Mouse (Mus musculus) liver, embryonic 16.5 days (tissue): ENCODE measurements around the gene Mill2. TPM values are rescaled to one million over a fixed set of nuclear protein-coding genes. Genes with fewer than 3 reads are reported as not detected.

Experiments
- ATAC-seq: fragments of 200-750 bp; cut with Nextera tagmentation; 2 replicates; pipeline ENCODE4 v1.8.0; 2017; ENCODE audit warnings: low read depth, mild to moderate bottlenecking, moderate number of reproducible peaks, moderate library complexity
- H3K27ac ChIP-seq: fragments of 300-500 bp; sonication (generic); 2 replicates; pipeline ENCODE4 v1.5.1; 2014; ENCODE audit warnings: mild to moderate bottlenecking, low read length
- H3K27me3 ChIP-seq: fragments of 300-500 bp; sonication (generic); 2 replicates; pipeline ENCODE4 v1.6.1; 2014; ENCODE audit warnings: low read depth, low read length, mixed read lengths; ENCODE audit not compliant: control insufficient read depth, insufficient read depth
- H3K36me3 ChIP-seq: fragments of 300-500 bp; sonication (generic); 2 replicates; pipeline ENCODE4 v1.6.1; 2014; ENCODE audit warnings: mild to moderate bottlenecking; ENCODE audit not compliant: control insufficient read depth, insufficient read depth
- H3K4me1 ChIP-seq: fragments of 300-500 bp; sonication (generic); 2 replicates; pipeline ENCODE4 v1.6.1; 2014; ENCODE audit warnings: low read depth, low read length, mixed read lengths; ENCODE audit not compliant: control insufficient read depth
- H3K4me2 ChIP-seq: fragments of 300-500 bp; sonication (generic); 2 replicates; pipeline ENCODE4 v1.6.1; 2014; ENCODE audit warnings: low read depth, low read length, mixed read lengths
- H3K4me3 ChIP-seq: fragments of 300-500 bp; sonication (generic); 2 replicates; pipeline ENCODE4 v1.5.1; 2014; ENCODE audit warnings: low read depth, mild to moderate bottlenecking, low read length
- H3K9ac ChIP-seq: fragments of 300-500 bp; sonication (generic); 2 replicates; pipeline ENCODE4 v1.6.1; 2014; ENCODE audit warnings: low read depth, low read length
- H3K9me3 ChIP-seq: fragments of 300-500 bp; sonication (generic); replicated peaks from 2 replicates; pipeline ENCODE4 v1.6.1; 2016; ENCODE audit warnings: low read length; ENCODE audit not compliant: control insufficient read depth
- WGBS: fragments of 180-500 bp; shearing (Covaris S2); extraction: QIAGEN DNeasy Blood & Tissue Kit; methylation state at CpG from one replicate; pipeline ENCODE4 v1.1.7; 2014; ENCODE audit not compliant: insufficient replicate concordance; 5-methylcytosine and 5-hydroxymethylcytosine counted together
- polyA plus RNA-seq: library from polyadenylated mRNA; unstranded; fragments of >200 nt; fragmentation: Nextera tagmentation; extraction: Ambion mirVana; gene quantifications from 2 replicates; pipeline ENCODE4 v1.2.1, GENCODE M21; 2015

Gene Mill2
- polyA plus RNA-seq, 1 experiment from 2014 or later = 0.24 TPM

DNA sequence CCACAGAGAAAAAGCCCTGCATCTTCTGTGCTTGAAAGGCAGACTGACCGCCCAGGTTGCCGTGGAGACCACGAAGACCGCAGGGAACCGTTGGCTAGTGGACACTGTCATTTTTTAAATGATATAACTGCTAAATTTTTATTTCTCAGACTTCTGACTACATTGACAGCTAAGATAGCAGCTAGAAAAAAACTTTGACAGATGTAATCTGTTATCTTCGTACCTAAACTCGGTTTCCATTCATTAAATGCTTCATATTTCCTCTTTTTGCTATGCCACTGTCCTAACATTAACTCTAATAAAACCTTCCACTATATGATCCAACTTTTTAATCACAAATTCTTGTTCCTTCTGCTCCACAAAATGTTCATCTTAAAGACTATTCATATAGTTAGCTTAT is 10.2 kb upstream of the Mill2 start:
- ATAC-seq = no peak
- Histone ChIP-seq H3K27me3 (no peaks in the 10 kb centered on the region), H3K4me1 (no peaks in the 10 kb centered on the region), H3K9me3 (no peaks in the 10 kb centered on the region), H3K9ac (no peak overlapping the region), H3K4me2 (no peak overlapping the region), H3K36me3 (no peaks in the 10 kb centered on the region), H3K27ac (no peak overlapping the region), H3K4me3 (no peak overlapping the region)
- 70% methylated on average over 7 of the region's 7 CpGs for WGBS

DNA sequence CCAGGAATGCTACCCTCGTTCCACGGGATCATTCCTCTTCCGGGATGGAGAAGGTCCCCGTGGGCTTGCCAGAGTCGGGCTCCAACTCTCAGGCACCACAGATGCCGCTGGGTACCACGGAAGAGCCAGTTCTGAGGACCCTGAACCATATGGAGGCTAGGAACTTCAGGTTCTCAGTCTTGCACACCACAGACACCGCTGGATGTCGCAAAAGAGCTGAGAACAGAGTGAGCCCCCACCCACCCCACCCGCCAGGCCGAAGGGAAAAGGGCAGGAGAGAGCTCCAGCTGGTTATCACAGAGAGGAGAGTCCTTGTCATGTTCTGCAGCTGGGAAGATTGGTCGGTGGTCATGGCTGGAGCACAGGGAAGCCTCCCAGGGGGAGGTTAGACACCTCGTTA is 7.5 kb upstream of the Mill2 start:
- Histone ChIP-seq H3K27ac (no peak overlapping the region), H3K27me3 (no peaks in the 10 kb centered on the region), H3K4me2 (no peak overlapping the region), H3K4me1 (no peaks in the 10 kb centered on the region), H3K9ac (no peak overlapping the region), H3K9me3 (no peaks in the 10 kb centered on the region), H3K4me3 (no peak overlapping the region), H3K36me3 (no peaks in the 10 kb centered on the region)
- no peak for ATAC-seq
- 35% methylated on average over 13 of the region's 13 CpGs for WGBS

DNA sequence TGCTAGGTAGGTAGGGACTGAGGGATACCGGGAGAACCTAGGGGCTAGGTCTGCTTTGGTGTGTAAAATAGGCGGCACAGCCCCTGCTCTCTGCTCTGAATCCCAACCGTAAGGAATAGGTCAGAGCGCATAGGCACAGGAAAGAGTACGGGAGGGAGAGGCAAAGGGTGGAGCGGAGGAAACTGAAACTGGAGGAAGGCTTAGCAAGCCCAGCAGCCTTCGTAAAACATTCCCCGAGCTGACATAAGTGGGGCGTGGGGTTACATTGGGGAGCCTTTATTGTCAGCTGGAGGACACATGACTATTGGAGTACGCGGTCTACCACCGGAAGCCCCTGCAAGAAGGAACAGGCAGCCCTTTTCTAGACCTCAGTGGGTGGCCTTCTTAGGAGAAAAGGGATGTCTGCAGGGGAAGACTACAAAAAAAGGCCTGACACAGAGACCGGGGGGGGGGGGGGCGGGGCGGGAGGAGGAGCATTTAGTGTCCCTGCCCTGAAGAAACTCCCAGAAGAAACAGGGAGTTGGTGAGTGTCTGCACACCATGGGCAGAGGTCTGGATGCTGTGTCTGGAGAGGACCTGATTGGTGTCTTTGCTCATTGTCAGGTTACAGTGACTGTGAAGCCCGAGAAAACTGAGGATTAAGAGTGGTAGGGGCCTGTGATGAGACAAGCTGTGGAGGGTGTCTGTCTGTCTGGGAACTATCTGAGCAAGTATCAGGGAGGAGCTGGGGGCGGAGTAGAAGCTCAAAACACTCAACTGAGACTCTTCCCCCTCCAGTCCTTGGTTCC is 814 bp downstream of the Mill2 start:
- Histone ChIP-seq H3K36me3 (no peaks in the 10 kb centered on the region), H3K4me1 (no peaks in the 10 kb centered on the region), H3K27me3 (no peaks in the 10 kb centered on the region), H3K4me3 (peak overlapping the region; percentile 36), H3K4me2 (peak overlapping the region; percentile 46), H3K27ac (peak overlapping the region; percentile 33; the same call in 1 of the 2 replicates), H3K9me3 (no peaks in the 10 kb centered on the region), H3K9ac (0 out of 2 replicates have a peak overlapping the region, but pooled peaks have one; percentile 16)
- WGBS = 5% methylated on average over 13 of the region's 17 CpGs
- ATAC-seq = peak; percentile 54

DNA sequence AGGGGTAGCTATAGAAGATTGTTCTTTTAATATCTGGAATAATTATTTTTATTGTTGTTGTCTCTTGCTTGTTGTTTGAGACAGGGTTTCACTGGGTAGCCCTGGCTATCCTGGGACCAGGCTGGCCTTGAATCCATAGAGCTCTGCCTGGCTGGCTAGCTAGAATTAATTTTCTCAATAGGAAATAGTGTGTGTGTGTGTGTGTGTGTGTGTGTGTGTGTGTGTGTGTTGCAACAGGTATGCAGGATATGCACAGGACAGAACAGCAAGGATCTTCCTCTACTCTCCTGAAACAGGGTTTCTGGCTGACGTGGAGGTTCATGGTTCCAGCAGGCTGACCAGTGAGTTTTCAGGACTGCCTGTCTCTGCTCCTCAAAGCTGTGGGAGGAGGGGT is 1.4 kb downstream of the Mill2 start:
- WGBS = 57% methylated on average over 1 of the region's 1 CpGs

DNA sequence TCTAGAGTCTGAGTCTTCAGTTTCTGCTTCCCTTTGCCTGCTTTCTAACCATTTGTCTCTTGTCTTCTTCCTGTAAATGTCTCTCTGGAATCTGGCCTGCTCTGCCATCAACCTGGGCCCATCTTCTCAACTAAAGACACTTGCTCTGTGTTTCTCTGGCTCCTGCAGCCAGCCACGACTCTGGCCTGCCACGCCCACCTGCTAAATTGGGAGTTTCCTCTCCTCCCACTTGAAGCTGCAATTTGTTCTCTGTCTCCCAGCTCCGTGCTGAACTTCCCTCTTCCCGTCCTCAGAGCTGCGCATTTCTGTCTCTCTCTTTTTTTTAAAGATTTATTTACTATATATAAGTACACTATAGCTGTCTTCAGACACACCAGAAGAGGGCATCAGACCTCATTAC is 5.0 kb downstream of the Mill2 start:
- Histone ChIP-seq H3K9ac (no peak overlapping the region), H3K27ac (no peak overlapping the region), H3K4me1 (no peaks in the 10 kb centered on the region), H3K4me3 (no peak overlapping the region), H3K36me3 (no peaks in the 10 kb centered on the region), H3K4me2 (no peak overlapping the region), H3K27me3 (no peaks in the 10 kb centered on the region), H3K9me3 (no peaks in the 10 kb centered on the region)
- 18% methylated on average over 5 of the region's 5 CpGs for WGBS
- no peak for ATAC-seq

More for the DNA sequence above, 1.4 kb downstream of the Mill2 start:
- peak overlapping the region; percentile 46 for H3K4me2 ChIP-seq
- no peak overlapping the region for H3K9ac ChIP-seq
- H3K9me3 ChIP-seq = no peaks in the 10 kb centered on the region
- no peaks in the 10 kb centered on the region for H3K36me3 ChIP-seq
- no peak overlapping the region for H3K27ac ChIP-seq
- H3K27me3 ChIP-seq = no peaks in the 10 kb centered on the region
- no peak for ATAC-seq
- H3K4me3 ChIP-seq = no peak overlapping the region
- H3K4me1 ChIP-seq = no peaks in the 10 kb centered on the region

DNA sequence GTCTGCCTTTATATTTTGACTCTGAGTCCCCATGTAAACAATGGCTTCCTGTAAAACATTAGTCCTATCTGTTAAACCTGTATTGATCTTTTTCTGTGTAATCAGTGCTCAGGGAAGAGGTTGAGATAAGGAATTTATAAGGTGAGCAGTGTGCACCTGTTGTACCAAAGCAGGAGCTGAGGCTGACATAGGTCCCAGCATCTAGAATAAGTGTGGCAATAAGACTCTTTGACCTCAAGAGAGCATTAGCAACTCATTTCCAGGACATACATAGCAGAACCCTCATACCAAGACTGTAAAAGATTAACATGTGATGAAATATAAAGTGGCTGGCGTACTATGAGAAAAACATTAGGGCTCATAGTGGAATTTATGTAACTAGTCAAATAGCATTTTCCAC is 8.6 kb downstream of the Mill2 start:
- Histone ChIP-seq H3K27ac (no peak overlapping the region), H3K27me3 (no peaks in the 10 kb centered on the region), H3K4me1 (no peaks in the 10 kb centered on the region), H3K4me3 (no peak overlapping the region), H3K9ac (no peak overlapping the region), H3K36me3 (no peaks in the 10 kb centered on the region), H3K4me2 (no peak overlapping the region), H3K9me3 (no peaks in the 10 kb centered on the region)
- WGBS = 42% methylated on average over 1 of the region's 1 CpGs
- no peak for ATAC-seq

DNA sequence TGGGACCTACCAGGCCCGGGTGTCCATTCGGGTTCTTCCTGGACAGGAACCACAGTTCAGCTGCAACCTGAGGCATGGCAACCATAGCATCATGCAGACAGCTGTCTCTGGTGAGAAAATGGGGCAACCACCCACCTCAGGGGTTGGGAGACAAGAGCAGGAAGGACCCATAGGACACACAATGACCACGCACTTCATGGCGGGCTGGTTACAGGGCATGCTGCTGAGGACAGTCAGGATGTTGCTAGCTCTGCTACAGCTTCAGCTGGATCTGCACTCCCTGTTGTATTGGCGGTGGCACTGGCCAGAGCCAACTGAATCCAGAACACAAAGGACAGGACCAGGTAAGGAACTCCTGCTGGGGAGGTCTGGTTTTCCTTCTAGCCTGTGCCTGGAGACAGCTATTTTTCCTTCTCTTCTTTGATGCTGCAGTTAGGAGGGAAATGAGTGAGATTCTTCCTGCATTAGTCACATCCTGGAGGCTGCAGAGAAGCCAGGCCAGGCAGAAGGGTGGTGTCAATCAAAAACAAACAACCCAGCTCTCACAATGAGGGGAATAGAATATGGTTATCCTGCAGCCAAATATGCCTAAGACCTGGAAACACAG is 18.6 kb downstream of the Mill2 start:
- 50% methylated on average over 5 of the region's 5 CpGs for WGBS
- no peak overlapping the region for H3K27ac ChIP-seq
- no peak overlapping the region for H3K4me3 ChIP-seq

DNA sequence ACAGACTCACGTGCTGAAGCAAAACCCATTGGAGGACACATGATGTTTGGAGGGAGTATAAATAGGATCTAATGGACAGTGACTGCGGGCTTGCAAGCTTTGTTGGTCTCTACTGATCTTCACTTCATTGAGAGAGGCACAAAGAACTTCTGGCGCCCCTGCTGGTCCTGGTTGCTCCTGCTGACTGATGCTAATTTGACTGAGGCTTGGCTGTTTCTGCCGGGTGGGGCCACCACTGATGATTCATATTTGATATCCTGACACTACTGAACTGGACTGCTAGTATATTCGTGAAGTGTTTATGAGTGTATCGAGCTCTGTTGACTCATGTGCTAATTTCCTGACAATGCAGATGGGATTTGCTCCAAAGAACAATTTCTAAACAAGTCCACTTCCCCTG is 23.0 kb downstream of the Mill2 start:
- Histone ChIP-seq H3K4me3 (no peak overlapping the region), H3K27ac (no peak overlapping the region), H3K9me3 (no peaks in the 10 kb centered on the region), H3K36me3 (no peaks in the 10 kb centered on the region), H3K4me2 (no peak overlapping the region), H3K4me1 (no peaks in the 10 kb centered on the region), H3K9ac (no peak overlapping the region), H3K27me3 (no peaks in the 10 kb centered on the region)
- no peak for ATAC-seq
- 66% methylated on average over 6 of the region's 6 CpGs for WGBS

More for the DNA sequence above, 18.6 kb downstream of the Mill2 start:
- Histone ChIP-seq H3K9me3 (no peaks in the 10 kb centered on the region), H3K27me3 (no peaks in the 10 kb centered on the region), H3K4me2 (no peak overlapping the region), H3K36me3 (no peaks in the 10 kb centered on the region), H3K9ac (no peak overlapping the region), H3K4me1 (no peaks in the 10 kb centered on the region)
- no peak for ATAC-seq

DNA sequence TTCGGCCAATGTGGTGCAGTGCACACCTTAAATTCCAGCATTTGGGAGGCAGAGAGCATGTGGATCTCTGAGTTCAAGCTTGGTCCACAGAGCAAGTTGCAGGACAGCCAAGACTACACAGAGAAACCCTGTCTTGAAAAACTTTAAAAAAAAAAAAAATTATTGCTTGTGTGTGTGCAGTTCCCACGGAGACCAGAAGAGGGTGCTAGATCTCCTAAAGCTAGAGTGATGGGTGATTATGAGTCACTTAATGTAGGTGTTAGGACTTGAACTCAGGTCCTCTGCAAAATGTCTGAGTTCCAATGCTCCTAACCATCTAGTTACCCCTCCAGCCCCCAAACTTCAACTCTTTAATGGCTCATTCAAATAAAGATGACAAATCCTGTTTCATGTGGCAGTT is 28.7 kb downstream of the Mill2 start:
- H3K4me2 ChIP-seq = no peak overlapping the region
- H3K9ac ChIP-seq = no peak overlapping the region
- no peaks in the 10 kb centered on the region for H3K36me3 ChIP-seq
- H3K4me3 ChIP-seq = no peak overlapping the region
- no peak overlapping the region for H3K27ac ChIP-seq
- H3K4me1 ChIP-seq = peaks cover 4% of the 10 kb centered on the region; the same call in 1 of the 2 replicates
- ATAC-seq = no peak
- WGBS = 58% methylated on average over 2 of the region's 2 CpGs
- H3K27me3 ChIP-seq = peaks cover 7% of the 10 kb centered on the region
- peaks cover 2% of the 10 kb centered on the region; the same call in 1 of the 2 replicates for H3K9me3 ChIP-seq
